Mouse (Mus musculus) adrenal gland, postnatal 4 days (tissue): Measurements from ENCODE around the gene Arih1. TPM values are rescaled to one million over a fixed set of nuclear protein-coding genes. Genes with fewer than 3 reads are reported as not detected.

Experiments used
- DNase-seq, 2 experiments: peaks; one replicate each; pipeline ENCODE4 v3.0.0; 2021 to 2022; ENCODE audit warnings: low spot score in 2 of 2, mixed read lengths in 2 of 2
- long read RNA-seq, 2 experiments: library from polyadenylated mRNA; stranded (forward); transcript quantifications; one replicate each; pipeline ENCODE4 v2.0.0; 2021
- total RNA-seq, 2 experiments: library from RNA; stranded (reverse); gene quantifications; 2 replicates each; pipeline ENCODE4 v1.2.3; 2021

Gene Arih1
- 100 to 1,000 TPM; 101 to 113 TPM for total RNA-seq
- long read RNA-seq, experiment 1, full-length matches to known transcripts = 7 of 13 reads
- long read RNA-seq, experiment 1, partial matches to known transcripts = 1 of 13 reads
- long read RNA-seq, experiment 1, other reads (novel, unspliced or antisense) = 5 of 13 reads
- long read RNA-seq, experiment 2, full-length matches to known transcripts = 17 of 32 reads
- long read RNA-seq, experiment 2, partial matches to known transcripts = 1 of 32 reads
- long read RNA-seq, experiment 2, other reads (novel, unspliced or antisense) = 14 of 32 reads

DNA sequence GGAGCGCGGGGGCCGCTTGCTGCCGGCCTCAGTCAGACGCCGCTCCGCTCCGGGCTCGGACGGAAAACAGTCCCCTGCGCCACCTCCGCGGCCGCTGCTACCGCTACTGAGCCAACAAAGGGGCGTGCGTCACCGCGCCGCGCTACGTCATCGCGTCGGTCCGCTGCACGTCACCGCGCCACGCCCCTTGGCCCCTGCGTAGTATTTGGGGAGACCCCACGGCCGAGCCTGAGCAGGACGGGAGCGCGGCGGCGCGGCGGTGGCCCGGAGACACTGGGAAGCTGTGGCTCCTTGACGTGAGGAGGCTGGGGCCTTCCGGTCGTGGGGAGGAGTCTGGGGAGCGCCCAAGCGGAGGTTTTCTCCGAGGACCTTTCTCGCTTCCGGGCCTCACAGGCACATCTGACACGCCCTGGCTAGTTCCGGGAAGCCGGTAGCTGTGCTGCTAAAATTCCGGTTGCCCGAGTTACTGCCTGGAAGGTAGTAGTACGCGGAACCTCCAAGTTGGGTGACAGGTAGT is at the start of gene Arih1:
TSS of gene Arih1 (minus strand) at position 70 of the 517 bp plus-strand sequence.
- peak; percentile 98 to 99 for DNase-seq

DNA sequence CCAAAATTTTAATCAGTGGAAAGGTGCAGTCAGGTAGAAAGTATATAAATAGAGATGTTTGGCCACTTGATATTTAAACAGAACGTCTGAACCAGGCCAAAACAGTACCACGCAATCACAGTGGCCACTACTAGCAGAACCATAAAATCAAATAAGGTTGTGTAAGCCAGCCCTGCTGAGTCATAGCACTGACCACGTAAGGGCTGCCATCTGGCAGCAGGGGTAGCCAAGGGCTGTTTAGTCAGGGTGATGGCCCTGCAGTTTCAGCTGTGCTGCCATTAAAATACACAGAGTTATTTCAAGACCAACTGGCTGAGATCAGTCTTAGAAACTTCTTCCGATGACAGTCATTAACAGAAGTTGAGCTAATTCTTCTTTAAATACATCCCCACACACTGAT is 47.5 kb upstream of the Arih1 start:
- no peak for DNase-seq

- no peak for DNase-seq
These were observed 47.0 kb upstream of the Arih1 start for GRCm38 (mm10) chr9:59533422-59533821.

DNA sequence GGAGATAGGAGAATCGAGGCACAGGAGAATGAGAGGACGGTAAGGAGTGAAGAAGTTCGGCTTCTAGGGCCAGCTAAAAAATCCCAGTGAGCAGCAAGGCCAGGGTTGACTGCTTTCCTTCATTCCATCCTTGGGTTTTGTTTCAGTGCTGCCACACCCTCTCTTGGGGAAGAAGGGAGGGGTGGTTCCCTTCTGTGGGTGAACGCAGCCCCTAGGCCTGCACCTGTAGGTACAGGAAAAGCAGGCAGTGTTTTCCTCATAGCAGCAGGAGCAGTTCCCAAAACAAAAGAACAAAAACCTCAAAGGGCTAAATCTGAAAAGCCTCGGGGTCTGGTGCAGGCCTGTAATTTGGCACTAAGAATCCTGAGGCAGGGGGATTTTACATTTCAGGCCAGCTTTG is 45.2 kb upstream of the Arih1 start:
- DNase-seq = no peak

GRCm38 (mm10) chr9:59528274-59528673 is 41.9 kb upstream of the Arih1 start:
- DNase-seq = no peak

DNA sequence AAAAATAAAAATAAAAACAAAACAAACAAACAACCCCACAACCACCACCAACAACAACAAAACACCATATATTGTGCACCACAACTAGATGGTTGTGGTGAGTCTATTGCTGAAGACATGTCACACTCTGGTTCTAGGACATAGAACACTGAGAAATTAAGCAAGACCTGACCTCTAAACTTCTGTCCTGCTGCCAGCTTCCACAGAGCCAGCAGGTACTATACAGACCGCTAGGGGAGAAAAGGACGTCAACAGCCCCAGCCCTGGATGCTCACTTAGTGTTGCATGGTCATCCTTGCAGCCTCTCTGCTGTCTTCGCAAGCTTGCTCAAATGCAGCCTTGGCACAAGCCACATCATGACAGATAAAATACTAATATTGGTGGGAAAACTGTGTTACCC is 41.2 kb upstream of the Arih1 start:
- no peak for DNase-seq

GRCm38 (mm10) chr9:59526727-59527126 is 40.3 kb upstream of the Arih1 start:
- no peak for DNase-seq

DNA sequence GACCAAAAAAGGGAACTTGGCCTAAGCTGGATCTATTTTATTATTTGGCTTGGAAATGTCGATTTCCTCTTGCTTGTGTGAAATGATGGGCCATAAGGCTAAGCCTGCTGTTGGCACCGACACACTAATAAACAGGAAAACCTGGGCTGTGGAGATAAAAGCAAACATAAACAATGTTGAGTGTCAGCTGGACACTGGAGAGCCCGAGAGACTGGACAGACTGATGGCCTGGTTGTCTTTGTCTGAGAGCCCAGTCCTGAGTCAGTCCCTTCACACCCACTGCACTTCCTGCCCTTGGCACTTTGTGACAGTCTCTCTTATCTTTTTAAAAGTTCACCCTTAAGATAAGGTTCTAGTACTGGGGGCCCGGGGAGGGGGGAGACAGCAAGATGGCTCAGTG is 36.5 kb upstream of the Arih1 start:
- no peak for DNase-seq

DNA sequence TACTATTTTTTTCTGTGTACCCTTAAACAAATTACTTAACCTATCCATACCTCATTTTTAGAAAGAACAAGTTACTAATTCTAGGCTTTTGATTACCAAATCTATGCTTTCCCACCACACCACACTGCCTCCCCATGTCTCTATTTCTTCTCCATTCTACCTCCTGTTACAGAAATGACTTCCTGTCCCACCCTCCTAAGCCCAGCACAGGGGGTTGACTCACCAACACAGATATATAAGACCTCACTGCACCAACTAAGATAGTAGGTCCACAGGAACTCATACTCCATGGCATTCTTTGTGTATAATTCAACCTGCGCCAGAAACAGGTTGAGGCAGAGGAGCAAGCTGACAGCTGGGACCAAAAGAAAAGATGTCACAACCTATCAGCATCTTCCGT is 33.0 kb upstream of the Arih1 start:
- DNase-seq = no peak

GRCm38 (mm10) chr9:59518976-59519375 is 32.6 kb upstream of the Arih1 start:
- DNase-seq = peak in 1 of 2 experiments; percentile 28

GRCm38 (mm10) chr9:59517127-59517526 is 30.7 kb upstream of the Arih1 start:
- no peak for DNase-seq

GRCm38 (mm10) chr9:59515069-59515468 is 28.7 kb upstream of the Arih1 start:
- no peak for DNase-seq

DNA sequence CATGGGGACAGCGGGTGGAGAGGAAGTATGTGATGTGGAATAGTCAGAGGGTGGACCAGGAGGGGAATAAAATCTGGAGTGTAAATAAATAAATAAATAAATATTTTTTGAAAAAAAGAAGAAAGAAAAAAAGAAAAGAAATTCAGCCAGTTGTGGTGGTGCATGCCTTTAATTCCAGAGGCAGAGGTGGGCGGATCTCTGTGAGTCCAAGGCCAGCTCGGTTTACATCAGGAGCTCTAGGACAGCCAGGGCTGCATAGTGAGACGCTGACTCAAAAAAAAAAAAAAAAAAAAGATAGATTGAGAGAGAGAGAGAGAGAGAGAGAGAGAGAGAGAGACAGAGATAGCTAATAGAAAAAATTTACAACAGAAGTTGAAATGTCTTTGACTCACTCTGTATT is 26.0 kb upstream of the Arih1 start:
- no peak for DNase-seq

GRCm38 (mm10) chr9:59508146-59508545 is 21.7 kb upstream of the Arih1 start:
- DNase-seq = no peak

- no peak for DNase-seq
These were observed 913 bp upstream of the Arih1 start for GRCm38 (mm10) chr9:59487331-59487730.

GRCm38 (mm10) chr9:59486076-59486518 is 321 bp downstream of the Arih1 start:
- no peak for DNase-seq

- peak; percentile 50 to 51 for DNase-seq
These were observed 825 bp downstream of the Arih1 start for GRCm38 (mm10) chr9:59485511-59486075.

GRCm38 (mm10) chr9:59484760-59485159 is 1.7 kb downstream of the Arih1 start:
- DNase-seq = no peak

- DNase-seq = no peak
These were observed 4.0 kb downstream of the Arih1 start for GRCm38 (mm10) chr9:59482419-59482818.

- DNase-seq = no peak
These were observed 9.8 kb downstream of the Arih1 start for GRCm38 (mm10) chr9:59476617-59477016.

DNA sequence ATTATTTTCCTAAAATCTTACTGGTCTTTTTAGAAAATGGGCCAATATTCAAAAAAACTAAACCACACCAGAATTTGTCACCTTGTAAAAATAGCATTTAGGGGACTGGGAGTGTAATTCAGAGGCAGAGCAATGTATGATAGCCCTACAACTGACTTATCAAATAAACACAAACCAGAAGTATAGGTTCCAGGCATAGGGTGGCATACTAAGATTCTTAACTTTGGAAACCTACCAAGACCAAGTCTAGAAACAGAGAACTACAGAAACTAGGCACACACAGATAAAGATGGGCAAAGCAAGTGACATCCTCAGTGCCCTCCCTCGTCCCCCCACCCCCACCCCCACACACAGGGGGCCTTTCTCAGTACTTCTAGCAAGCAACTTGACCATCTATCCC is 11.6 kb downstream of the Arih1 start:
- DNase-seq = no peak

DNA sequence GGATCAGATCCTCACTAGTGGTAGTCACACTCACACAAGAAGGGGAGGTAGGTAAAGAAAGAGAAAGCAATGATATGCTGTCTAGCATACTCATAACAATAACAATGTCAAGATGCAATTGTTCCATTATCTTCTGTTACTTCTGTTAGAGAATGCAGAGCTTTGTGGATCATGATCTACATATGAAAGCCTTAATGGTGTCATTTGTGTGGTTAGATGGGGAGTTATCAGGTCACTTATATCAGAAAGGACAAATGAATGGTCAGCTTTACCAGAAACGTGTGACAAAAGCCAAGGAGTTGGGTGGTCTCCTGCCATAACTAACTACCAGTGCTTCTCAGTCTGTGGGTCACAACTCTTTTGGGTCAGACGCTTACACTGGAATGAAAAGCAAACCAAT is 13.2 kb downstream of the Arih1 start:
- DNase-seq = no peak

GRCm38 (mm10) chr9:59469446-59469845 is 17.0 kb downstream of the Arih1 start:
- no peak for DNase-seq
